Mouse (Mus musculus): ENCODE data around the gene Rpl21.

Rpl21 gene

GRCm38 (mm10) chr5:146832769-146833448 is at the start of gene Rpl21:
Rpl21 (plus strand) TSS chr5:146832890.
- DNase-seq (ENCODE audit: inconsistent age in 2 of 2, low spot score in 1 of 2), result peak; percentile 96 to 99

GRCm38 (mm10) chr5:146783300-146783699 is 49.4 kb upstream of the Rpl21 start:
- no peak for DNase-seq (ENCODE audit: inconsistent age in 2 of 2, low spot score in 1 of 2)

- no peak for DNase-seq (ENCODE audit: inconsistent age in 2 of 2, low spot score in 1 of 2)
Measured at GRCm38 (mm10) chr5:146783891-146784290, 48.8 kb upstream of the Rpl21 start.

- no peak for DNase-seq (ENCODE audit: inconsistent age in 2 of 2, low spot score in 1 of 2)
Measured at GRCm38 (mm10) chr5:146786123-146786522, 46.6 kb upstream of the Rpl21 start.

GRCm38 (mm10) chr5:146789413-146789812 is 43.3 kb upstream of the Rpl21 start:
- DNase-seq (ENCODE audit: inconsistent age in 2 of 2, low spot score in 1 of 2), result no peak

- no peak for DNase-seq (ENCODE audit: inconsistent age in 2 of 2, low spot score in 1 of 2)
Measured at GRCm38 (mm10) chr5:146790944-146791343, 41.7 kb upstream of the Rpl21 start.

- DNase-seq (ENCODE audit: inconsistent age in 2 of 2, low spot score in 1 of 2), result peak in 1 of 2 experiments; percentile 67
Measured at GRCm38 (mm10) chr5:146792140-146792791, 40.4 kb upstream of the Rpl21 start.

- DNase-seq (ENCODE audit: inconsistent age in 2 of 2, low spot score in 1 of 2), result peak in 1 of 2 experiments; percentile 38
Measured at GRCm38 (mm10) chr5:146793630-146794083, 39.0 kb upstream of the Rpl21 start.

GRCm38 (mm10) chr5:146794084-146794852 is 38.4 kb upstream of the Rpl21 start:
- DNase-seq (ENCODE audit: inconsistent age in 2 of 2, low spot score in 1 of 2), result no peak

GRCm38 (mm10) chr5:146794853-146795252 is 37.8 kb upstream of the Rpl21 start, which contains the start of gene Usp12:
Usp12 (minus strand) TSS chr5:146795006.
- peak; percentile 99 to 100 for DNase-seq (ENCODE audit: inconsistent age in 2 of 2, low spot score in 1 of 2)

GRCm38 (mm10) chr5:146795728-146796127 is 37.0 kb upstream of the Rpl21 start:
- DNase-seq (ENCODE audit: inconsistent age in 2 of 2, low spot score in 1 of 2), result peak in 1 of 2 experiments; percentile 45

- no peak for DNase-seq (ENCODE audit: inconsistent age in 2 of 2, low spot score in 1 of 2)
Measured at GRCm38 (mm10) chr5:146798031-146798430, 34.7 kb upstream of the Rpl21 start.

- DNase-seq (ENCODE audit: inconsistent age in 2 of 2, low spot score in 1 of 2), result no peak
Measured at GRCm38 (mm10) chr5:146806004-146806430, 26.7 kb upstream of the Rpl21 start.

- DNase-seq (ENCODE audit: inconsistent age in 2 of 2, low spot score in 1 of 2), result no peak
Measured at GRCm38 (mm10) chr5:146809951-146810350, 22.7 kb upstream of the Rpl21 start.

GRCm38 (mm10) chr5:146812866-146813265 is 19.8 kb upstream of the Rpl21 start:
- no peak for DNase-seq (ENCODE audit: inconsistent age in 2 of 2, low spot score in 1 of 2)

- DNase-seq (ENCODE audit: inconsistent age in 2 of 2, low spot score in 1 of 2), result no peak
Measured at GRCm38 (mm10) chr5:146813421-146813820, 19.3 kb upstream of the Rpl21 start.

GRCm38 (mm10) chr5:146815394-146815793 is 17.3 kb upstream of the Rpl21 start:
- DNase-seq (ENCODE audit: inconsistent age in 2 of 2, low spot score in 1 of 2), result no peak

- peak; percentile 42 to 56 for DNase-seq (ENCODE audit: inconsistent age in 2 of 2, low spot score in 1 of 2)
Measured at GRCm38 (mm10) chr5:146817583-146817982, 15.1 kb upstream of the Rpl21 start.

- DNase-seq (ENCODE audit: inconsistent age in 2 of 2, low spot score in 1 of 2), result peak; percentile 84 to 89
Measured at GRCm38 (mm10) chr5:146818906-146819623, 13.6 kb upstream of the Rpl21 start.

GRCm38 (mm10) chr5:146823005-146823404 is 9.7 kb upstream of the Rpl21 start:
- DNase-seq (ENCODE audit: inconsistent age in 2 of 2, low spot score in 1 of 2), result no peak

GRCm38 (mm10) chr5:146829528-146829927 is 3.2 kb upstream of the Rpl21 start:
- no peak for DNase-seq (ENCODE audit: inconsistent age in 2 of 2, low spot score in 1 of 2)

All from adrenal gland, adult (tissue).